Mouse (Mus musculus) G1E (cell line): ENCODE results near the gene Btk.

Source experiments
- CTCF ChIP-seq: IDR thresholded peaks from 2 replicates; pipeline ENCODE4 v1.5.1; 2012; ENCODE audit warnings: low read depth, low read length, inconsistent platforms, mixed read lengths
- GATA1 ChIP-seq: IDR thresholded peaks from 2 replicates; pipeline ENCODE4 v1.6.1; 2012; ENCODE audit warnings: borderline replicate concordance, low read length, inconsistent platforms, mixed read lengths
- POLR2AphosphoS5 ChIP-seq: IDR thresholded peaks from 2 replicates; pipeline ENCODE4 v1.6.1; 2012; ENCODE audit warnings: low read depth, low read length, inconsistent platforms; ENCODE audit not compliant: insufficient replicate concordance
- TAL1 ChIP-seq: conservative IDR thresholded peaks from 2 replicates; pipeline ENCODE4 v1.6.1; 2012; ENCODE audit warnings: low read depth, low read length, inconsistent platforms, mixed read lengths

DNA sequence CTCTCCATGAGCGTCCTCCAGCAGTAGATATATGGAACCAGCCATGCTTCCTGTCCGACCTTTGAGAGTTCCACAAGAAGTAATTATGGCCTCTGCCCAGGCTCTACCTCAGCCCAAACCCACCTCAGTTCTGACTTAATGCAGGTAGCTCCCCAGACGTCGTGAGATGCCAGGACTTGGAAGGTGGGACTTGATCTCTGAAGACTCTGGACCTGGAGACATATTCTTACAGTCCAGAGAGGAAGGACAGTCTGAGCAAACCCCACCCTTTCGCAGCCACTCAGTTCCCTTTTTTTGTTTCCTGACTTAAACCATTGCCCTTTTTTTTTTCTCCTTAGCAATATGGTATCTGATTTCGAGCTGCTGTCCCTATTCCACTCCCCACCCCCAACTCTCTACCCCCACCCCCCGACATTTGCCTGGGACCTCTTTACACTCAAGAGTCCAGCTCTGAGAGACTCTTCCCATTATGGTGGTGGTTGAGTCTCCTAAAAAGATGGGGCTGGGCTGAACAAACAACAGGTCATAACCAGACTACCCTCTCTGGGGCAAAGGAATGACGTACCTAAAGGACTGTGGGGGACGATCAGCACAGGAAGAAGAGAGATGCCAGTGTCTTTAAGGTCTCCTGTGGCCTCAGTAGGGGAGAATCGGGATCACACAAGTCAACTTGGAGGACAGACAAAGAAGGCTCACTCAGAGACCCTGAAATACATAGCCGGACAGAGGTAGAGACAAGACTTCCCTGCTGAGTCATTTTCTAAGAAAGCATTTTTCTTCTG lies at the start of gene Btk:
- no peak for TF ChIP-seq CTCF
- TF ChIP-seq TAL1, result no peak
- no peak for TF ChIP-seq GATA1
- TF ChIP-seq POLR2AphosphoS5, result no peak
